Mouse (Mus musculus) embryonic facial prominence, embryonic 12.5 days (tissue): ENCODE results near the gene Plac1. TPM values are rescaled to one million over a fixed set of nuclear protein-coding genes. Genes with fewer than 3 reads are reported as not detected.

ENCODE experiments used
- ATAC-seq: fragments of 200-750 bp; cut with Nextera tagmentation; 2 replicates; pipeline ENCODE4 v1.8.0; 2017; ENCODE audit not compliant: insufficient number of reproducible peaks, insufficient read depth, low FRiP score, low TSS enrichment
- H3K27ac ChIP-seq: fragments of 300-500 bp; sonication (generic); 2 replicates; pipeline ENCODE4 v1.5.1; 2016; ENCODE audit warnings: mild to moderate bottlenecking
- H3K27me3 ChIP-seq: fragments of 300-500 bp; sonication (generic); 2 replicates; pipeline ENCODE4 v1.6.1; 2016; ENCODE audit warnings: mild to moderate bottlenecking, moderate library complexity
- H3K36me3 ChIP-seq: fragments of 300-500 bp; sonication (generic); 2 replicates; pipeline ENCODE4 v1.6.1; 2016; ENCODE audit warnings: mild to moderate bottlenecking
- H3K4me1 ChIP-seq: fragments of 300-500 bp; sonication (generic); 2 replicates; pipeline ENCODE4 v1.6.1; 2016
- H3K4me2 ChIP-seq: fragments of 300-500 bp; sonication (generic); replicated peaks from 2 replicates; pipeline ENCODE4 v1.6.1; 2016; ENCODE audit warnings: mild to moderate bottlenecking, moderate library complexity
- H3K4me3 ChIP-seq: fragments of 300-500 bp; sonication (generic); 2 replicates; pipeline ENCODE4 v1.5.1; 2016; ENCODE audit warnings: mild to moderate bottlenecking
- H3K9ac ChIP-seq: fragments of 300-500 bp; sonication (generic); 2 replicates; pipeline ENCODE4 v1.6.1; 2016; ENCODE audit warnings: mild to moderate bottlenecking, moderate library complexity
- H3K9me3 ChIP-seq: fragments of 300-500 bp; sonication (generic); 2 replicates; pipeline ENCODE4 v1.6.1; 2016; ENCODE audit warnings: mild to moderate bottlenecking, moderate library complexity
- WGBS: fragments of 180-500 bp; shearing (Covaris S2); methylation state at CpG from one replicate; pipeline ENCODE4 v1.1.7; 2016; 5-methylcytosine and 5-hydroxymethylcytosine counted together
- polyA plus RNA-seq: library from polyadenylated mRNA; unstranded; fragments of >200 nt; fragmentation: Nextera tagmentation; extraction: Ambion mirVana; gene quantifications from 2 replicates; pipeline ENCODE4 v1.2.1, GENCODE M21; 2016

Gene Plac1
- polyA plus RNA-seq, 1 experiment from 2014 or later: 10.0 TPM

DNA sequence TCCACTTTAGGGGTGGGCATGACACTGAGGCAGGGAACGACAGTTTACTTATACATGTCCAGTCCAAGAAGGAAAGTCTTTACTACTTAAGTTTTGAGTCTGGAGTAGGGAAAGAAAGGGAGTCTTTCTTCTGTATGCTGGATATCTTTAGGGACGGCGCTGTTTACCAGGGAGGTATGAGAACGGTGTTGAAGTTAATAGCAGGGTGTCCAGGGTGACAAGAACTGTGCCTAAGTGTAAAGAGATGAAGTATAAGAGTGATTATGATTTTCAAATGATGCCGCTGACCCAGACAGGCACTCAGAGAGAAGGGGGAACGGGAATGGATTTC lies 182.2 kb downstream of the Plac1 start:
- Histone ChIP-seq H3K27me3 (peaks cover 5% of the 10 kb centered on the region; the same call in 1 of the 2 replicates), H3K4me2 (peak overlapping the region; percentile 53), H3K27ac (peak overlapping the region; percentile 93), H3K4me3 (peak overlapping the region; percentile 56; the same call in 1 of the 2 replicates), H3K36me3 (0 out of 2 replicates have a peak, but pooled peaks cover 3% of the 10 kb centered on the region), H3K9ac (no peak overlapping the region; the same call in 1 of the 2 replicates), H3K9me3 (no peaks in the 10 kb centered on the region), H3K4me1 (no peaks in the 10 kb centered on the region; the same call in 1 of the 2 replicates)
- no peak for ATAC-seq
- WGBS: 27% methylated on average over 6 of the region's 6 CpGs

DNA sequence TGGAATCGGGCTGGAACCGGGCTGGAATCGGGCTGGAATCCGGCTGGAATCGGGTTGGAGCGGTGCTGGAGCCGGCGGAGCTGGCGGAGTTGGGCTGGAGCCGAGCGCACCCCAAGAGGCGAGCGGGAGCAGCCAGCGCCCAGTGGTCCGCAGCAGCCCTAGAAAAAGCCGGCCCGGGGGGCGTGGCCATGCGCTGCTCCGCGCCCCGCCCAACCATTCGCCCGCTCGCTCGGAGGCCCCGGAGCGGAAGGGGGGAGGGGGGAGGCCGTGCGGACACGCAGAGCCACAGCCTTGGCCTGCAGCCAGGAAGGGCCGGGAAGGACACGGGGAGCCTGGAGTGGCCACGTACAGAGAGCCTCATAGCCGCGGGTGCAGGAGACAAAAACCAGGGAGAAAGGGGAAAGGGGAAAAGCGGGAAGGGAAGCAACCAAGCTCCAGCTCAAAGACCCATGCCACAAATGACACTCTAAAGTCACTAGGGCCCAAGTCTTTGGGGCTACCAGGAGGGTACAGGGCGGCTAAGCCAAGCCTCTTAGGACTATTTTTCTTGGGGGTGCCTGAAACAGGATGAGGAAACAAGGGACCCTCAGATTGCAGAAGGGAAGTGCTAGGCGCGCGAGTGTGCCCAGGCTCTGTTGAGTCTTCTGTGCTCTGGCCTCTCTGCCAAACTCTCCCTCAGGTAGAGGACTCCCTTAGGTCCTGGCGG lies 182.7 kb downstream of the Plac1 start:
- H3K36me3 ChIP-seq: 0 out of 2 replicates have a peak, but pooled peaks cover 3% of the 10 kb centered on the region
- peak; percentile 88 for ATAC-seq
- H3K4me2 ChIP-seq: peak overlapping the region; percentile 53
- WGBS: 20% methylated on average over 42 of the region's 42 CpGs
- H3K9ac ChIP-seq: peak overlapping the region; percentile 77
- no peaks in the 10 kb centered on the region for H3K9me3 ChIP-seq
- no peaks in the 10 kb centered on the region; the same call in 1 of the 2 replicates for H3K4me1 ChIP-seq
- H3K27me3 ChIP-seq: peaks cover 5% of the 10 kb centered on the region; the same call in 1 of the 2 replicates
- H3K27ac ChIP-seq: peak overlapping the region; percentile 93
- H3K4me3 ChIP-seq: peak overlapping the region; percentile 56

DNA sequence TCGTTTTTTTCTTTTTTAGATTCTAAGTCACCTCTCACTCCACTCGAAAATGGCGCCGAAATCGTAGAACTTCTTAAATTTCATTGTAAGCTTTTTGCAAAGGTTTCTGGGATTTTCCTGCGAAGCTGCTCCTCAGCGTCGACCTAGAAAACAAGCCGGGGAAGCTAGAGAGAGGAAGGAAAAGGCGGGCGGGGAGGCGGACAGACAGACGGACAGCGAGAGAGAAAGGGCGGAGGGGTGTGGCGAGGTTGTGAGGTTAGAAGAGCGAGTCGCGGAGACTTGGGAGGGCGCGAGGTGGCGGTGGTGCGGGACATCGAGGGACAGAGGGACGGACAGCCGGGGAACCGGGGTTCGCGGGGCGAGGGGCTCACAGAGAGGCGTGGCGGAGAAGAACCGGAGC lies 183.3 kb downstream of the Plac1 start:
- peak overlapping the region; percentile 56 for H3K4me3 ChIP-seq
- peak overlapping the region; percentile 53 for H3K4me2 ChIP-seq
- ATAC-seq: 0 out of 2 replicates have a peak, but pooled peaks have one; percentile 6
- no peaks in the 10 kb centered on the region for H3K9me3 ChIP-seq
- H3K4me1 ChIP-seq: no peaks in the 10 kb centered on the region; the same call in 1 of the 2 replicates
- H3K9ac ChIP-seq: peak overlapping the region; percentile 77
- 0 out of 2 replicates have a peak, but pooled peaks cover 3% of the 10 kb centered on the region for H3K36me3 ChIP-seq
- peak overlapping the region; percentile 93 for H3K27ac ChIP-seq
- WGBS: 22% methylated on average over 33 of the region's 33 CpGs
- H3K27me3 ChIP-seq: peaks cover 5% of the 10 kb centered on the region; the same call in 1 of the 2 replicates

DNA sequence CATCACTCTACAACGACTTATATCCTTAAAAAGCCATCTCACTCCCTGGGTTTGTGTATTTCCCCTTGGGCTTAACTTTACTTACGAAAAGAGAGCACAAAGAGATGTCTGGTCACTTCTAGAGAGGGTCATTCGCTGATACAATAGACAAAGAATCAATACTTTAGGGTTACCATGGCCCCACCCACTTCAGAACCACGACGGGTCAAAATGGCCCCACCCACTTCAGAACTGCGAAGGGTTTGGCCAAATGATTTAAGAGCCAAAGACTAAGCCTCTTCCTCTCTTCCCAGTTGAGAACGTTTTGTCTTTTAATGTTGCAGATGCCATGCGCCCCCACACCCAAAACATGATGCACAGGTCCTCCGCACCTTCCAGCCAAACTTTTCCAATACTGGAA lies 184.1 kb downstream of the Plac1 start:
- 13% methylated on average over 9 of the region's 9 CpGs for WGBS
- Histone ChIP-seq H3K27ac (no peak overlapping the region), H3K27me3 (peaks cover 5% of the 10 kb centered on the region; the same call in 1 of the 2 replicates), H3K4me2 (peak overlapping the region; percentile 53), H3K4me1 (no peaks in the 10 kb centered on the region; the same call in 1 of the 2 replicates), H3K9me3 (no peaks in the 10 kb centered on the region), H3K4me3 (peak overlapping the region; percentile 56), H3K9ac (peak overlapping the region; percentile 77; the same call in 1 of the 2 replicates), H3K36me3 (0 out of 2 replicates have a peak, but pooled peaks cover 3% of the 10 kb centered on the region)
- ATAC-seq: no peak

DNA sequence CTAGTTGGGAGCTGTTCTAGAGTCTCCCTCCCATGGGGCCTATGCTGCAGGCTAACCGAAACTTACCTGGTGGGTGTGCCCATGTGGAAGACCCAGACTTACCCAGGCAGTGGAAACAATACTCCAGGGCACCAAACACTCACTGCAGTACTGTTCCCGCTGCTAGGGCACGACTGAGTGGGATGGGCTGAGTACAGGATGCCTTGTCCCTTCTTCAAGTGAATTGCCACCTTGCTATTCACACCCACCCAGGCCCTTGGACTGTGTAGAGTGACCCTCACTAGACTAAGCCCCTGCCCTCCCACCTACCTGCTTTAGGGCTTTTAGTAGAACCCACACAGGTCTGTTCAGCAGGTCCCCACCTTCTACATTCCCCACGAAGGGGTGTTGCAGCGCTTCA lies 186.0 kb downstream of the Plac1 start:
- peak overlapping the region; percentile 32 for H3K4me2 ChIP-seq
- no peak; the same call in 1 of the 2 replicates for ATAC-seq
- H3K27ac ChIP-seq: peak overlapping the region; percentile 50; the same call in 1 of the 2 replicates
- no peak overlapping the region for H3K9ac ChIP-seq
- peaks cover 5% of the 10 kb centered on the region; the same call in 1 of the 2 replicates for H3K27me3 ChIP-seq
- H3K9me3 ChIP-seq: no peaks in the 10 kb centered on the region
- 0 out of 2 replicates have a peak, but pooled peaks cover 3% of the 10 kb centered on the region for H3K36me3 ChIP-seq
- H3K4me3 ChIP-seq: no peak overlapping the region
- 59% methylated on average over 5 of the region's 5 CpGs for WGBS
- H3K4me1 ChIP-seq: no peaks in the 10 kb centered on the region; the same call in 1 of the 2 replicates

DNA sequence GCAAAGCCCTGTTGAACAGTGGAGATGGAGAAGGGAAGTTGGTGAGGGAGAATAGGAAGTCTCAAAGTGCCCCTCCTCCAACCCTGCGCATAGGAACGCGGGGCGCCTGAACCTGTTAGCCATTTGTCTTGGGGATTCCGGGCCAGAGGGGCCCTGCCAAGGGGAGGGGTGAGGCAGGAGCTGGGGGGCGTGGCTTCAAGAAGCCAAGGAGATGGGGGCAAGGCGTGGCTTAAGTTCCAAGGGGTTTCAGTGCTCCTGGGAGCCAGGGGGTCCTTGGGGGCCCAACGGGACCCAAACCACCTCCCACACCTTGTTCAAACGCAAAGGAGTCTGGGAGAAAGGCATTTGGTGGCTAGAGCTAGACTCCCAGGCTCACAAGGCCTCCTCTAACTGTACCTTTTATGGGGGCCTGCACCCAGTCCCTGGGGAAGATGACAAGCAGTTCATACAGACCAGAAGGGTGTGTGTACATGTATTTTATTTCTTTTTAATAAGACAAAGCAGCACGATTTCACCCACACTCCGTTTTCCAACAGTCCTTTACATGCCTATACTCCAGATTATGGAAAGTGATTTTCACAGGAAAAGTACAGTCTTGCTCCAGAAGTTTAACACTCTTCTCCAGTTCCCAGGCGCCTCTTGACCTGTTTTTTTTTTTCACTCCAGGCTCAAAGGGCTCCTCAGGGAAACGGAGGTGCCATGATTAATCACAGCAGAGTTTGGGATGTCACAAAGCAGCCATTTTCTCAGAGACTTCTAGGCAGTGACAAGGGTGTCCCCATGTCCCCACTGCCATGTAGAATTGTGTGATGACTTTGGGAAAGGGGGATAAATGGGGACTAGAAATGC lies 187.0 kb downstream of the Plac1 start:
- Histone ChIP-seq H3K36me3 (0 out of 2 replicates have a peak, but pooled peaks cover 3% of the 10 kb centered on the region), H3K4me1 (no peaks in the 10 kb centered on the region; the same call in 1 of the 2 replicates), H3K27me3 (peaks cover 5% of the 10 kb centered on the region; the same call in 1 of the 2 replicates), H3K27ac (peak overlapping the region; percentile 60), H3K9me3 (no peaks in the 10 kb centered on the region), H3K4me3 (peak overlapping the region; percentile 22; the same call in 1 of the 2 replicates), H3K9ac (no peak overlapping the region), H3K4me2 (peak overlapping the region; percentile 39)
- WGBS: 17% methylated on average over 12 of the region's 13 CpGs
- ATAC-seq: no peak

DNA sequence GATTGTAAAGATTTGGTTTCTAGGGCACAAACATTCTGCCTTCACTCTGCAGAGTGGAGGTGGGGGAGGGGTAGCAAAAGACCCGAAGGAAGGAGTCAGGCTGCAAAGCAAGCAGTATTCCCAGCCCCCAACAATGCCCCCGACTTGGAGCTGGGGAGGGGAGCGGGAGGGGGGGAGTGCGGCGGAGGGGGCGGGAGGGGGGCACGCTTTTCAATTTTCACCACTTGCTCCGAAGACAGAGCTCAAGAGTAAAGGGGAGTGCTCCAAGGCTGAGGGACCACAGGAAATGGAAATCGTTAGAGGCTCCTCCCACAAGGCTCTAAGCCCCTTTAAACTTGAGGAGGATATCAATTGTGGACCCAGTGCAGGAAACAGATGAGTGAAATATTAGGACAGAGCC lies 189.6 kb downstream of the Plac1 start:
- Histone ChIP-seq H3K36me3 (0 out of 2 replicates have a peak, but pooled peaks cover 3% of the 10 kb centered on the region), H3K27ac (peak overlapping the region; percentile 76), H3K27me3 (no peaks in the 10 kb centered on the region), H3K9ac (no peak overlapping the region), H3K4me2 (peak overlapping the region; percentile 41), H3K4me1 (peaks cover 3% of the 10 kb centered on the region; the same call in 1 of the 2 replicates), H3K4me3 (peak overlapping the region; percentile 23), H3K9me3 (no peaks in the 10 kb centered on the region)
- 10% methylated on average over 8 of the region's 9 CpGs for WGBS
- 0 out of 2 replicates have a peak, but pooled peaks have one; percentile 22 for ATAC-seq

DNA sequence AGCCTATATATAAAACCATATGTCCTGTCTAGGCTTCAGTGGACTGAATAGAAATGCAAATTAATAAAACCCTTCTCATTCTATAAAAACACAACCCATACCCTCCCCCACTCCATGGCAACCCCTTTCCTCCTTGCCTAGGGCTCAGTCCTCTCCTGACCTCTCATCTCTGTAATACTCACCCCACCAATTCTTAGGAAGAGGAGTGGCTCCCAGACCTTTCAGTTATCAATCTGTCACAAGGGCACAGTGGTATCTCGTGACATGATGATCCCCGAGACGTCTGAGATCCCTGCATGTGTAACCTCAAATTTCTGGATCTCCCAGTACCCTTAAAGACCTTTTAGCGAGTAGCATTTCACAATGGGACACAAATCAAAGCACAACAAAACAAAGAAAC lies 190.7 kb downstream of the Plac1 start:
- Histone ChIP-seq H3K4me1 (peaks cover 7% of the 10 kb centered on the region; the same call in 1 of the 2 replicates), H3K27ac (no peak overlapping the region), H3K4me2 (no peak overlapping the region), H3K27me3 (no peaks in the 10 kb centered on the region), H3K9me3 (no peaks in the 10 kb centered on the region), H3K4me3 (no peak overlapping the region), H3K36me3 (0 out of 2 replicates have a peak, but pooled peaks cover 2% of the 10 kb centered on the region), H3K9ac (no peak overlapping the region)
- ATAC-seq: no peak
- 29% methylated on average over 4 of the region's 4 CpGs for WGBS

DNA sequence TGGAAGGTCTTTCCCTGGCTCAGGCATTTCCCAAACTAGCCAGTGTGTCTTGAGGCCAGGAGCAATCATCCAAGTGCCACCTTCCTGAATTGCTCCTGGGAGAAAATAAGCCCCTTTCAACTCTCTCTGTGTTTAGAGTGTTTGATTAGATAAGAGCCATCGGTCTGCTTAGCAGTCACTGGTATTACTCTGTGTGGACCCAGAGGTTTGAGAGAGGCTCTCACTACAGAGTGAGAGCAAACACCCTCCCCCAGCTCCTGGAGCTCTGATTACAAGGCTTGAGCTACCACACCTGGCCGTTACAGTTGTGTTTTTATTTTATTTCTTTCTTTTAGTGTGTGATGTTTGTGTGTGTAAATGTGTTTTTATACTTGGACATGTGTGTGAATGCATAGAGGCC lies 193.0 kb downstream of the Plac1 start:
- H3K4me1 ChIP-seq: peaks cover 7% of the 10 kb centered on the region; the same call in 1 of the 2 replicates
- H3K36me3 ChIP-seq: no peaks in the 10 kb centered on the region
- no peak overlapping the region for H3K4me2 ChIP-seq
- no peak overlapping the region for H3K9ac ChIP-seq
- H3K27me3 ChIP-seq: no peaks in the 10 kb centered on the region
- WGBS: 50% methylated on average over 2 of the region's 2 CpGs
- no peak overlapping the region for H3K4me3 ChIP-seq
- no peak for ATAC-seq
- H3K9me3 ChIP-seq: no peaks in the 10 kb centered on the region
- H3K27ac ChIP-seq: no peak overlapping the region

DNA sequence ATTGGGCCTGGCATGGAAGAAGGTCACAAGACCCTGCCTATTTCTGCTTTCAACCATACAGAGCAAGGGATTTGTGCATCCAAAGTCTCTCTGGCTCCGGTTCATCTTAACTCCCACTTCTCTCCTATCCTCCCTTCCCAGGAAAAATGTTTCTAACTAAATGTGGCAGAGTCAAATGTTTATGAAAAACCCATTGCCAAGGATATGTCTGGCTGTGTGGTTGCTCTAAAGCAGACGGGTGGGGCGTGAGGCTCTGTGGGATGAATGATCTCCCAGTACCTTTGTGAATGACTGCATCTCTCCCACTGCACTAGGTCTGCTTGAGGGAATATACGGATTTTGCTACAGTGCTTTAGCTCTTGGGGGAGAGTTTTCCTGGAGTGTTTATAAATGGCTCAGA lies 193.9 kb downstream of the Plac1 start:
- H3K4me2 ChIP-seq: no peak overlapping the region
- H3K9ac ChIP-seq: no peak overlapping the region
- 0 out of 2 replicates have a peak overlapping the region, but pooled peaks have one; percentile 17 for H3K27ac ChIP-seq
- H3K4me1 ChIP-seq: peaks cover 7% of the 10 kb centered on the region; the same call in 1 of the 2 replicates
- H3K36me3 ChIP-seq: no peaks in the 10 kb centered on the region
- no peak for ATAC-seq
- H3K9me3 ChIP-seq: no peaks in the 10 kb centered on the region
- WGBS: 85% methylated on average over 4 of the region's 4 CpGs
- no peaks in the 10 kb centered on the region for H3K27me3 ChIP-seq
- no peak overlapping the region for H3K4me3 ChIP-seq
